Mouse (Mus musculus) cortical plate, adult 2 months (tissue): ENCODE measurements at regions not wholly inside any gene's neighbourhood (a gene's known extent, or its start where the extent isn't known, plus 50 kb on each side); places are given as distances from the start of the nearest gene placed in this dataset.

Experiments used
- CTCF ChIP-seq: fragments of 200-500 bp; IDR thresholded peaks from 2 replicates; pipeline ENCODE4 v1.5.1; 2011; ENCODE audit warnings: mild to moderate bottlenecking, control low read depth, low read length; ENCODE audit not compliant: insufficient read depth; ENCODE audit errors: extremely low read depth
- POLR2A ChIP-seq: fragments of 200-500 bp; IDR thresholded peaks from 2 replicates; pipeline ENCODE4 v1.6.1; 2011; ENCODE audit warnings: mild to moderate bottlenecking, low read length, control low read depth; ENCODE audit not compliant: insufficient read depth; ENCODE audit errors: extremely low read depth

DNA sequence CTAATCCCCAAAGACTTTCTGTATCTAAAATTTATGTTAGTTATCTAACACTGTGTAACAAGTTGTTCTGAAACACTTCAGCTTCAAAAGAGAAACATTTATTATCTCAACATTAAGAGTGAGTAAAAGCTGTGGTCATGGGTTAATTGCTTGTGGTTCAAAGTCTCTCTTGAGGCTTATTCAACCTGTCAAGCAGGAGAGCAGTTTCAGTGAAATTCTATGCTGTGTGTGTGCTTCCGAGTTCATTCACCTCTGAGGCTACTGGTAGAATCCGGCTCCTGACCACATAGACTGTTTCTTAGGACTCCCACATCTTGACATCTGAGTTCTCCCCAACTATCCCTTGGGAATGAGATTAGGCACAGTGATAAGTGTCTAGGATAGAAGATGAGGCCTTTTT is 3076.0 kb upstream of the Lrrc6 start:
- no peak for TF ChIP-seq CTCF
- no peak for TF ChIP-seq POLR2A
